Mouse (Mus musculus) spleen, postnatal 4 days (tissue): ENCODE results near the gene Rpl3.

ENCODE experiments used
- DNase-seq, 2 experiments: peaks; one replicate each; pipeline ENCODE4 v3.0.0; 2022; ENCODE audit warnings: low spot score in 2 of 2

Gene Rpl3

DNA sequence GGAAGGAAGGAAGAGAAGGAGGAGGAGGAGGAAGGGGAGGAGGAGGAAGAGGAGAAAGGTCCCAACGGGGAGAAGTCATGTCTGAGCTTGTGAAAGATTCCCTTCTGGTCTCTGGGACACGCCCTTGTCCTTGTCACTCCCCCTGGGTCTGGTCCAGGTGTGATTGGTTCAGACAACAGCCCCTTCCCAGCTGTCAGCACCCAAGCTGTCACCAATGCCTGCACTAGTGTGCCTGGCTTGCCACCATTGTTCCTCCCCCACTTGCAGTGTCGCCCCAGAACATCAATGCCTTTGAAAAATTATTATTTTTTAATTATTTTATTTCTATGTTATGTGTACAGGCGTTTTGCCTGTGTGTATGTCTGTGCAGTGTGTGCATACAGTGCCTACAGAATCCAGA lies 22.5 kb downstream of the Rpl3 start:
- DNase-seq = no peak

DNA sequence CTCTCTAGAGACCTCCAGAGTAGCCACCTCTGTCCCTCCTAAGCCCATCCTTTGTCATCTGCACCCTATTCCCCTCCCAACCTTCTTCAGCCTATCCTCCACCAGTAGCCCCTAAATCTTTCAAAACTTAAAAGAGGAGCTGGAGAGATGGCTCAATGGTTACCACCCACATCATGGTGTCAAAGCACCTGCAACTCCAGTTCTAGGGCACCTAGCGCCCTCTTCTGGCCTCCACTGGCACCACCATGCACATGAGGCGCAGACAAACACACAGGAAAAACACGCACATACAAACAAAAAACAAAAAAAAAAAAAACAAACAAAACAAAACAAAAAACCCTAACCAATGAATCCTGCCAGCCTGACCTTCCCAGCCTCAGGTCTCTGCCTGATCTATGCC lies 25.1 kb downstream of the Rpl3 start:
- DNase-seq = no peak

DNA sequence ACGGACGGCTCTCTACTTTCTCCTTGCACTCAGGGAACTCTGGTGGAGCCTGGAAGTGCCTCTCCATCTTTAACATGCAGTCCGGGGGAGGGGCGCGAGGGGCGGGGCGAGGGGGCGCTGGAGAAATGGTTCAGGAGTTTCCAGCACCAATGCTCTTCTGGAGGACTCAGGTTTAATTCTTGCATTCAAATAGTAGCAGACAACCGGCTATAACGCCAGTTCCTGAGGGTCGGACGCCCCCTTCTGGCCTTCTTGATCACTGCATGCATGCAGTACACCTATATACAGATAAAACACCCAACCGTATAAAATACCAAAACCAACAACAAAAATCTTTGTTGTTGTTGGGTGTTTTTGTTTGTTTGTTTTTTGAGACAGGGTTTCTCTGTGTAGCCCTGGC lies 26.3 kb downstream of the Rpl3 start:
- DNase-seq = peak; percentile 53 to 81

DNA sequence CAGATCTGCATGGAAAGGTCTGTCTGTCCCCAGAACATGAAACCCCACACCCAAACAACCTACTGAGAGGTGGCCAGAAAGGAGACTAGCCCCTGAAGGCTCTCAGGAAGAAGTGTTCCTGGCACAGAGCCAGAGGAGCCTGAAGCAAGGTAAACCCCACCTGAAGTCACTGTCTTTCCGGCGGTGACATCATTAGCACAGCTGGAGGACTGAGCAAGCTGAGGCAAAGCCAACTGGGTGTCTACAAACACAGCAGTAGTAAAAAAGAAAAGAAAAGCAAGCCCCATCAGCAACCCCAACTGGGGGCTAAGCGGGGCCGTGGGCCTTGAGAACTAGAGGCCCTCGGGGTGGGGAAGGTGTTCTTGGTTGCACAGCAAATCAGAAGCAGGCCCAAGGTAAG lies 26.7 kb downstream of the Rpl3 start:
- DNase-seq = no peak

DNA sequence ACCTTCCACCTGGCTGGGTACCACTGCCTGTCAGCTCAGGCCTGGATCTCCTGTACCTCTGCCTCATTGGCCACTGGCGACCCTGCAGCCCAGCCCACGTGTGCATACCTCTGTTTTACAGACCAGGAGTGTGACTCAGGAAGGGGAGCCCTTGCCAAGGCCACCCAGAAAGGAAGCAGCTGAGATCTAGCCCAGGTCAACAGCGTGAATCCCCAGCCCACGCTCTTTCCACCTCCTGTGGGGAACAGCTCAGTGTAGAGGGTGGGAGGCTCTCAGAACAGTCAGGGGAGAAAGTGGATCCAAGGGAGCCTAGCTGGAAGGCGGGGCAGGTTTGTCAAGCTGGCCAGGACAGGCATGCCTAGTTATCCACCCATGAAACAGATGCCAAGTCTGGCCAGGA lies 28.8 kb downstream of the Rpl3 start:
- DNase-seq = no peak

DNA sequence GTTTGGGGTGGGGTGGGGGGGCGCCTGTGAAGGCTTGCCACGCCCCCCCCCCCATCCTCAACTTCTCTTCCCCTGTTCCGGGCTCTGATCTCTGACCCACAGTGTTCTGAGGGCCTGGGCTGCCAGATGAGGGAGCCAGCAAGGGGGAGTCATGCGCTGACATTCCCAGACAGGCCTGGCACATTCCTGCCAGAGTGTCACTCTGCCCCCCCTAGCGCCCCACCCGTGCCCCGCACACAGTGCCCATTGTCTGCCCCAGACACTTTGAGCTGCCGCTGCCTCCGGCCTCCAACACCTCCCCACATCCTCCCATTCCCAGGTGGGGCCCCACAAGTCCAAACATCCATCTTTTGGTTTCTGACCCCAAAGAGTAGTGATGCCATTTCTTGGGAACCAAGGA lies 29.3 kb downstream of the Rpl3 start:
- DNase-seq = no peak

DNA sequence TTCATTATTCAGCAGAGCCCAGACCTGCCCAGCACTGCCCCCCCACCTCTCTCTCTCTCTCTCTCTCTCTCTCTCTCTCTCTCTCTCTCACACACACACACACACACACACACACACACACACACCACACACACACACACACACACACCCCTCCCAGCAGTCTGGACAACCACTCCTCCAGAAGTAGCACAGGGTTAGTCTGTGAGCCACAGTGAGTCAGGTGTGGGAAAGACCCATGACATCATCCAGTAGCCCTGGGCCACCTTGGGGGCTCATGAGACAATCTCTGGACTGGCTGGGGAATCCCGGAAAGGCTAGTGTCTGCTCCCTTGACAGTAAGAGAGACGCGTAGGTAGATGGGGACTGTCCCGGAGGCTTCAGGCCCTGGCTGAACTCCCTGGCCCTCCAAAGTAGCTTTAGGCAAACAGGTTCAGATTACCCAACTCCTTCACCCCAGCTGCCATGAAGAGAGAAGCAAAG lies 30.6 kb downstream of the Rpl3 start:
- DNase-seq = no peak

DNA sequence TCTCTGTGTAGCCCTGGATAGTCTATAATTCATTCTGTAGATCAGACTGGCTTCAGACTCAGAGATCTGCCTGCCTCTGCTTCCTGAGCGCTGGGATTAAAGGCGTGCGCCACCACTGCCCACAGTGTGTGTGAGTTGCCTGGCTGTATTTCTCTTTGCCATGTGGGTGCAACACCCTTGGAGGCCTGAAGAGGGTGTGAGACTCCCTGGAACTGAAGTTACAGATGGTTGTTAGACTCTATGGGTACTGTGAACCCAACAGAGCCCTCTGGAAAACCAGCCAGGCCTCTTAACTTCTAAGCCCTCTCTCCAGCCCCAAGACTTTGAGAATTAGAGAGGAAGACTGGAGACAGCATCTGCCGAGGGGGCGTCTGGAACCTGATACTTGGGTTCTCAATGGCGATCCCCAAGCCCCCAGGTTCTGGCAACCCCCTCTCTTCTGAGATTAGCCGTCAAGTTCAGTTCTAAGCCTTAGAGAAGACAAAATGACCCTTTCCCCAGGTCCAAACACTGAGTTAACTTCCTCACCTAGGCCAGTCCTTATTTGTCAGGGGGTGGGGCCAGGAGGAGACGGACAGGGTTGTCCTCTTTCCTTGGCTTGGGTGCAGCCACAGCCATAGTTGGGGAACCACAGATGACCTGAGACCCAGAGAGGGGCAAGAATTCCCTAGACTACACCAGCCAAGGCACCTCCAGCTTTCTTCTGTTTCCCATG lies 31.2 kb downstream of the Rpl3 start:
- DNase-seq = no peak

DNA sequence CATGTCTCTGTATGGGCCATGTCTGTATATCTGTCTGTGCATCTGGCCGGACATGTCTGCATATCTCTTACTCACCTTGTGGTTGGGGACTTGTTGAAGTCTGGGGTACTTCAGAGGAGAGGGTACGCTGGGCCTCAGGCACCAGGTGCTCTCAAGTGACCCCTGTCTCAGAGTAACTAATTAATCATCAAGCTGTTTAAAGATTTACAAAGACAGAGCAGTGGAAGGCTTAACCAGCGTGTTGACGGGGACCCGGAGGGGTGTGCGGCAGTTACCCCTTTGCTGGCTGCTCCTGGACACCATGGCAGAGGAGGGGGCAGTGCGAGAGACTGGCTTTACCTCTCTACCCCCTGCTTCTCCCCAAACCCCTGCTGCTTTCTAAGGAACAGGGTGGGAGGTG lies 32.1 kb downstream of the Rpl3 start:
- DNase-seq = no peak

DNA sequence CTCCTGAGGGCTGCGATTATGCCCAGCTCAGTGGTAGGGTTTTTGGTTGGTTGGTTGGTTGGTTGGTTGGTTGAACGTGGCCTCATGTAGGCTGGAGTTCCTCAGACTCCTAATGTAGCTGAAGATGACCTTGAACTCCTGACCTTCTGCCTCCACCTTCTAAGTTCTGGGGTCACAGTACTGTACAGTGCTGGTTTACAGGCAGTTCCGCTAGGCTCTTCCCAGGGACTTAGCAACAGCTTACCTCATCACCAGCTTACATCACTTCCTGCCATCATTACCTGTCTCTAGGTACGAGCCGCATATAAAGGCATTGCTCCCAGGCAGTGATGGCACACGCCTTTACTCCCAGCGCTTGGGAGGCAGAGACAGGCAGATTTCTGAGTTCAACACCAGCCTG lies 33.5 kb downstream of the Rpl3 start:
- DNase-seq = no peak

DNA sequence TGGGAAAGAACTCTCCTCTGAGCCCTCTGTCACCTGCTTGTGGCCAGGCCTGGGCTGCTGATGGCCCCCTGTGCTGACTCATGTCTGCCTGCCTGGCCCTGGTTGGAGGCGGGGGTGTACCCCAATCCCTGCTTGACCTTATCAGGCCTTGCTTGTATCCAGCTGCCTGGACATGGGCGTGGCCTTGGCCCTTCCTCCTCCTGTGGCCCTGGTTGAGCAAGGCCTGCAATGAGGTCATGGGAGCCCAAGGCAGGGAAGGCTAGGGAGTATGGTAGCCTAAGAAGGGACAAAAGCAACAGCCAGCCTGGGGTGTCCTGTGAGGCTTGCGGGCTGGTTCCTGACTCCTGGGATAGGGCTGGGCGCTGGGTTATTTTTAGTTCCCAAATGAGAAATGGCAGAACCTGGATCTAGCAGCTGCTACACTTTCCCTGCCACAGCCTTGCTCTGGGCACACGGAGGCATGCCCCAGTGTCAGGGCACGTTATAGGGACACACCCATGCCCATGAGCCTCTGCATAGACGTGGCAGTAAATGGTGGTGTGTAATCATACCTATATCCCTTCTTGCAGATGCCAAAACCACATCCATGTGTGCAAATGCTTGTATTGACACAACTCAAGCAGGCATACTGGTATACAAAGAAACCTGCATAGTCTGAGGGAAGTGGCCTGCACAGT lies 37.5 kb downstream of the Rpl3 start:
- no peak for DNase-seq

DNA sequence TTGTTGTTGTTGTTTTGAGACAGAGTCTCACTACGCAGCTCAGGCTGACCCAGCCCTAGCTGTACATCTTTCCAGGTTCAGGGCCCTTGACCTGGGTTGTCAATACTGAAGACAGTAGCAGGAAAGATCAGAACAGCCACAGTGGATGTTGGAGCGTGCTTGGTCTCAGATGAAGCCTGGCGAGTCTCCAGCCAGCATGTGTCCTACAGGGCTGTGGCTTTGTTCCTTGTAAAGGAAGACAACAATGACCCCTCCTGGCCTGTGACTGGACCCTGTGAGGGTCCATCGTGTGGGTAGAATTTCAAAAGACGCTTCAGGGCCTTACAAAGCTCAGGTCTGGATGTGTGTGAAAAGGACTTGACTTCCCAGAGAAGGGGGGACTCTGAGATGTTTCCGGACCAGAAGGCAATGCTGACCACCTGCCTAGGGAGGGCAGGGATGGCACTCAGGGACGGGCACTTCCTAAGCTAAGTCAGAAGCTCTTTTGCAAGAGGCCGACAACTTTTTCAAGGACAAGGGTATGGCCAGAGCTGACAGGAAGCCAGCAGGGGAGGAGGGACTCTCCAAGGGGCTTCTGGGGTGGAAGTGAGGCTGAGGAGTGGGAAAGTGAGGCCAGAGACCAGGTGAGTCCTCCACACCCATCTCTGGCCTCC lies 38.2 kb downstream of the Rpl3 start:
- no peak for DNase-seq

DNA sequence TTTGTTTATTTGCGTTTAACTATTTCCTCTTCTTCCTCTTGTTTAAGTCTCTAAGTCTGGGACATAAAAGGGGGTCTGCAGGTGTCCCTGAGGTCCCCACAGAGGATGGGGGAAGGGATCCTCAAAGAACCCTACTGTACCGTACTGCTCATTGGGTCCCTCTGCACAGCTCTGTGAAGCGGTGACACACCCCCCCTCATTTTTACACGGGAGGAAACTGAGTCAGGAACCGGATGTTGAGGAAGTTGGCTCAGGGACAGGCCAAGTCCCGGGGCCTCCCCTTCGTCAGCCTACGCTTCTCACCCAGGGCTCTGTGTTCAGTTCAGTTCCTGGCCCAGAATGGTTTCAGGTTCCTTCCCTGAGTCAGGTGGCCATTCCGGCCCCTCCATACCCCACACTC lies 39.9 kb downstream of the Rpl3 start:
- no peak for DNase-seq

DNA sequence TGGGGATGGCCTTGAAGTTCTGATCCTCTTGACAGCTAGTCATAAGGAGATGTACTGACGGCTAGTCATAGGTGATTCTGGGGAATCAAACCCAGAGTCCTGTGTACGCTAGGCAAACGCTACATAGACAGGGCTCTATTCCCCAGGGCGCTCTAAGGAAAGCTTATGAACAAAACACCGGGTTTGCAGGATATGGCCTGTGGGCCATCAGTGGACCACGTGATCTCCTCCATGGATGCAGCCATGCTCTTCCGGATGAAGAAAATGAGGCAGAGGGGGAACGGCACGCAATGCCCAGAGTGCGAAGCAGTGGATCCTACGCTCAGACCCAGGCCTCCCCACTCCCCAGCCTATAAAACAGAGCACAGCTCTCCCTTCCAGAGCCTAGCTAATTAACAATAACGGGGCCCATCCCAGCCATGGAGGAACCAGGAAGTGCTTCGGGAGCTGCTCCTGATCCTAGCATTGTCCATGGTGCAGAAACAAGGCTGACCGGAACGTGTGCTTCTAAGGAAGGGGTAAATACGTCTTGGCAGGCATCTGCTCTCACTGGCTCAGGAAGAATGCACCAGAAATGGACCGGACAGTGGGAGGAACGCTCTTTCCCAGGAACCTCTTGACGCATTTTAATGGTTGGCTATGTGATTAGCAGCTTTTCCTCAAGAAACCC lies 40.4 kb downstream of the Rpl3 start:
- DNase-seq = no peak

DNA sequence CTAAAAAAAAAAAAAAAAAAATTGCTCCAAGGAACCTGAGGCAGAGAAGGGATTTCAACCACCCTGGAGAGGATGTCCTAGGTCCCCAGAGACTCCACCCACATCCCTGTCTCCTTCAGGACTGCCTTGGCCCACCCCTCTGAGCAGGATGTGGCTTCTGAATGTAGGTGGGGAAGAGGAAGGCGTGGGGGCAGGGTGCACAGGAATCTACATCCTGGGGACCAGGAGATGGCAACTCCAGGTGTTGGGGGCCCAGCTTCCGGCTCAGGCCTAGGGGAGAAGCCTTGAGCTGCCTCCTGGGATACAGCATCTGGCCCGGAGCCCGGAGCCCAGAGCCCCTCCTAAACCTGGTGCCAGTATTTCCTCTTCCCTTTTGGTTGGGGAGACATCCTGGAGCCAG lies 41.6 kb downstream of the Rpl3 start:
- DNase-seq = no peak

DNA sequence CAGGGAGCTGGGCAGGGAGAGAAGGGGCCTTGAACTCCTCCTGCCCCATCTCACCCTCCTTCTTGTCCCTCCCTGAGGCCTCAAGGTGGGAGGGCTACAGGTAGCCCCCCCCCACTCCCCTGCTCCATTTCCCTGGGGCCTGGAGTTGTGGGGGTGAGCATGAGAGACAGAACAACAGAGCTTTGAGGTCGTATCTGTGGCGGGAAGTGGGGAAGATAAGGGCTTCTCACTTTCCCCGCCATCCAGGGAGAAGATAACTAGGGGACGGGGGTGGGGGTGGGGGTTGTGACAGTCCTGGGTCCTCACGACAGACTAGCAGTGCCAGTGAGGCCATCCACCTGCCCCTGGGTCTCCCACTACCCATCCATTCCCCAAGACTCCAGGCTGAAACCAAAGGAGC lies 43.7 kb downstream of the Rpl3 start:
- DNase-seq = no peak

DNA sequence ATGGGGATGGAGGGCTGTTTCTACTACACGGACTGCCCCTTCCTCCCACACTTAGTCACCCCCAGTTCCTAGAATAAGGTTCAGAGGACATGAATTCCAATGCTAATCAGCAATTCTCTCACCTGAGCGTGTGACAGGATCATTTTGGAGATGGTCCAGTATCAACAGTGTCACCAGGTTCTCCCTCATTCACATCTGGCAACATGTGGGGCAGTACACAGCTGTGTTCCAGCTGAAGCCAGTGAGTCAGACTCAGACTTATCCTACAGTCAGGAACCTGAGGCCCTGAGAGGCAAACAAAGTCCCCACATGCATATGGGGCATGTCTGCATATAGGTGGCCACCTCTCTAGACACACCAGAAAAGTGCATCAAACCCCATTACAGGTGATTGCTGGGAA lies 44.4 kb downstream of the Rpl3 start:
- no peak for DNase-seq

DNA sequence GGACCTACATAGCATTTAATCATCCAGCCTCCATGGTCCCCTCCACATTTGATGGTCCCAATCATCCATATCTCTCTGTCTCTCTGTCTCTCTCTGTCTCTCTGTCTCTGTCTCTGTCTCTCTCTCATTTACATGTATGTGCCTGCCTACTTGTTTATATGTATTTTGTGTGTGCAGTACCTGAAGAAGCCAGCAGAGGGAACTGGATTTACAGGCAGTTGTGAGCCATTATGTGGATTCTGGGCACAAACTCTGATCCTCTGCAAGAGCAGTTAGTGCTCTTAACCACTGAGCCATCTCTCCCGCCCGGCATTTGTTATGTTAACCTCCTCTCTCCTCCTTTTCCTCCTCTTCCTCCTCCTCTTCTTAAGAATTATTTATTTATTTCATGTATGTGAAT lies 45.9 kb downstream of the Rpl3 start:
- DNase-seq = no peak

DNA sequence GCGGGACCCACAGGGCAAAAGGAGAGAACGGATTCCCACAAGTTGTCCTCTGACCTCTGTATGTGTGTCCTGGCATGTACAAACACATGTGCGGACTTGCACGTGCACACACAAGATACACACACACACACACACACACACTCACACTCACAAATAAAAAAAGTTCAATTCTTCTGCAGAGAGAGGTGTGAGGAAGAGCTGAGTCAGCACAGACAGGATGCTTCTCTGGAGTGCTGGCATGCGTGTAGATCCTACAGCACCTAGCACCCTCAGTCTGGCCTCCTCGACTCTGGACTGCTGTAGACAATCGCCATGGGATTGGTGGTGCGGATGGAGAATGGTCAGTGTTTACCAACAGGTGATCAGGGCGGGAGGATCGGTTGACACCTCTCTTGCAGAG lies 47.4 kb downstream of the Rpl3 start:
- no peak for DNase-seq

DNA sequence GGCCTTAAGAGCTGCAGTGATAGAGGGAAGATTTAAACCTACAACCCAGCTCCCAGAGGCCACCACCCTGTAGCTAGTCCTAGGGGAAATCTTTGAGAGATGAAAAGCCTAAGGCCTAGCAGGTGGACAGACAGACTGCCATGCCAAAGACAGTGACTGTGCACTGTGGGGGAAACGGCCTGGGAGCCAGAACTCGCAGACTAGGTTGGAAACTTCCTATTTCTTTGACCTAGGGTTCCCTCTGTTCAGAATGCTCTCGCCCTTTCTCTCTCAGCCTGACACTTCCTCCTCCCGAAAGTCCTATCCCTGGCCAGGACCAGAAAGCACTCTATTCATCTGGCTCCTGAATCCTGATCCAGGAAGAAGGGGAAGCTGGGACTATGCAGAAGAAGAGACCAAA lies 49.5 kb downstream of the Rpl3 start:
- no peak for DNase-seq

DNA sequence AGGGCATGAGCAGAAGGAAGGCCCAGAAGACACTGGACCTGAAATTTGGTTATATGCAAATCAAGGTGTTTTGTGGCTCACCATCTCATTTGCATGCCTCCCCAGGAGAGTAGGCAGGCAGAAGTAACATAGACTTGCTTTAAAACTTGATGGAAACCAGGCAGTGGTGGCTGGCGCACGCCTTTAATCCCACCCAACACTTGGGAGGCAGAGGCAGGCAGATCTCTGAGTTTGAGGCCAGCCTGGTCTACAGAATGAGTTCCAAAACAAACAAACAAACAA lies 53.6 kb downstream of the Rpl3 start:
- no peak for DNase-seq

DNA sequence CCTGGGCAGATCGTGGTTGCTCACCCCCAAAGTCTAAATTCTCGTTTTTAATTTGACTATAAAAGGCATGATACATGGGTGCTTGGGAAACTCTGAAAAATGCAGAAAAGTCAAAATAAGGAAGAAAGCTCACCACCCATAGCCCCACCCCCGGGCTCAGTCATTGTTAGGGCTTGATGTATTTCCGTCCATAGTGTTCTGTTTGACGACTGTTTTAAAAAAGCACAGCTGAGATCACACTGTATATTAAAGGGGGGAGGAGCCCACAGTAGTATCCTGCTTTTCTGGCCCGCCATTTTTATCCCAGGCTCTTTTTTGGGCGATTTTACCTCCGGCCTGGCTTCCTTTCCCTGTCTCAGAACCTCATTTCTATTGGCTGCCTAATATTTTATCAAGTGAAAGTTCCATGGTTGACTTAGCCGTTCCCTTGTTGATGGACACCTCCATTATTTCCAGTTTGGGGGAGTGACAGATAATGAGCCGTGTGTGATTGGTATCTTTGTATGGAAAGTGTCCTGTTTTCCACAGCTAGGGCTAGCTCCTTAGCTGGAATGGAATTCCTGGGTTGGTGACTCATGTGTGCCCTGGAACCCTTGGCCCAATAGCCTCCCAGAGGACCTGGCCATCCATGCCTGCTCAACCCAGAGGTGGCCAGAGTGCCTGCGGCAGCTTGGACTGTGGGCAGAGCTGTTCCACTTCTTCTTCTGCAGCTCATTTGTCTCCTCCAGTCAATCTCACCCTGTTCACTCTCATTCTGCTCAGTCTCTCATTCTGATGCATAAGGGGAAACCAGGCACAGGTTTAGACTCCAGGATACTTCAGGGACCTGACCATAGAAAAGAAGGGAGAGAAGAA lies 54.2 kb downstream of the Rpl3 start:
- DNase-seq = no peak
